In the genomic region with DNA sequence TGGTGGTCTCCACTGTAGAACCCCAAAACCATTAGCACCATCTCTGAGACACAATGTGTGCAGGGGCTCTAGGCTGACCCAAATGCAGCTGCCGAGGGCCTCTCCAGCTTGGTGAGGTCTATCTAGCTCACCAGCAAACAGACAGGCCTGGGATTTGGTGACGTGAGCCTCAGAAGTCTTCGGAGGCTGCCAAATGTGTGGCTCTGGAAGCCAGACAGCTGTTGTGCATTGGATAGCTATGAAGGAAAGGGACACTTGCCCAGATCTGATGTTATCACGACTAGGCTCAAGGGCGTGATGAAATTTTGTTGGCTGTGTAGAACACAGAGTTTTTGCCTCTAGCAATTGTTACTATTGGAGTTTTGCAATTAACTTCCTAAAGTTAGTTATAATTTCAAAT, we compare ENCODE assay signal across 11 mouse cellular contexts. TPM values are rescaled to one million over a fixed set of nuclear protein-coding genes. Genes with fewer than 3 reads are reported as not detected.
DNase-seq lines count a peak whose midpoint lies in the region; ATAC-seq and TF ChIP-seq lines count a peak whose summit lies in the region.
"Had no signal": no experiment of that assay in that cellular context is flagged by ENCODE, and none has a peak within 500 bp of the region (broad histone marks: within the 10 kb centered on the region; RNA-seq: fewer than 3 reads in every experiment).

No protein-coding gene starts in this region.

- ATAC-seq in heart, embryonic 12.5 days (ENCODE audit: insufficient number of reproducible peaks, low FRiP score): no peak
- ATAC-seq in heart, embryonic 16.5 days (replicated peaks; ENCODE audit: extremely low read depth, insufficient read depth, low FRiP score): peak; percentile 75
- ATAC-seq in lung, postnatal 0 days: peak; percentile 92
- no peak for ATAC-seq in forebrain, embryonic 13.5 days
- ATAC-seq in hindbrain, embryonic 14.5 days (ENCODE audit: low FRiP score): no peak

- TF ChIP-seq CTCF in lung, postnatal 0 days (IDR thresholded peaks at IDR 0.05): no peak

- H3K4me1 ChIP-seq in heart, embryonic 12.5 days (replicated peaks): peaks cover 4% of the 10 kb centered on the region; the same call in 1 of the 2 replicates
- peaks cover 6% of the 10 kb centered on the region for H3K4me1 ChIP-seq in heart, embryonic 16.5 days (ENCODE audit: control insufficient read depth, insufficient read depth, low read length)
- no peaks in the 10 kb centered on the region for H3K4me1 ChIP-seq in lung, postnatal 0 days (ENCODE audit: insufficient read depth, low read depth, low read length)
- no peaks in the 10 kb centered on the region for H3K4me1 ChIP-seq in forebrain, embryonic 13.5 days
- H3K4me1 ChIP-seq in hindbrain, embryonic 14.5 days (replicated peaks; ENCODE audit: control insufficient read depth, insufficient read depth, low read length): no peaks in the 10 kb centered on the region
- H3K4me1 ChIP-seq: forebrain, embryonic 10.5 days had no signal

- H3K4me2 ChIP-seq in heart, embryonic 12.5 days: no peak overlapping the region
- no peak overlapping the region for H3K4me2 ChIP-seq in heart, embryonic 16.5 days (ENCODE audit: low read depth, low read length)
- no peak overlapping the region for H3K4me2 ChIP-seq in lung, postnatal 0 days (replicated peaks; ENCODE audit: low read depth, low read length)
- H3K4me2 ChIP-seq in forebrain, embryonic 13.5 days: no peak overlapping the region
- no peak overlapping the region for H3K4me2 ChIP-seq in hindbrain, embryonic 14.5 days (replicated peaks)
- H3K4me2 ChIP-seq: limb, embryonic 12.5 days had no signal

- H3K27me3 ChIP-seq in heart, embryonic 12.5 days (replicated peaks): peaks cover 3% of the 10 kb centered on the region; the same call in 1 of the 2 replicates
- H3K27me3 ChIP-seq in heart, embryonic 16.5 days (ENCODE audit: control insufficient read depth, insufficient read depth, low read length): no peaks in the 10 kb centered on the region; the same call in 1 of the 2 replicates
- H3K27me3 ChIP-seq in lung, postnatal 0 days (replicated peaks; ENCODE audit: insufficient read depth, low read length): no peaks in the 10 kb centered on the region
- H3K27me3 ChIP-seq in forebrain, embryonic 13.5 days: no peaks in the 10 kb centered on the region
- no peaks in the 10 kb centered on the region for H3K27me3 ChIP-seq in hindbrain, embryonic 14.5 days (ENCODE audit: control insufficient read depth, insufficient read depth, low read length)
- H3K27me3 ChIP-seq: limb, embryonic 12.5 days had no signal

- DNase-seq in heart, adult 18-20 months: peak; percentile 83 to 91
- DNase-seq in NIH3T3 (ENCODE audit: low read depth): peak; percentile 47
- peak; percentile 92 for DNase-seq in lung, postnatal 0 days (ENCODE audit: low spot score)
- no peak for DNase-seq in left cerebral cortex, adult 9 months (ENCODE audit: low spot score in 2 of 2)
- DNase-seq in hindbrain, embryonic 14.5 days (ENCODE audit: low spot score): no peak

- no peaks in the 10 kb centered on the region for H3K9me3 ChIP-seq in heart, embryonic 12.5 days (replicated peaks)
- no peaks in the 10 kb centered on the region for H3K9me3 ChIP-seq in heart, embryonic 16.5 days (replicated peaks; ENCODE audit: control insufficient read depth, low read length)
- H3K9me3 ChIP-seq in lung, postnatal 0 days (ENCODE audit: low read length): no peaks in the 10 kb centered on the region
- no peaks in the 10 kb centered on the region for H3K9me3 ChIP-seq in forebrain, embryonic 13.5 days (replicated peaks)
- H3K9me3 ChIP-seq in hindbrain, embryonic 14.5 days (ENCODE audit: control insufficient read depth, low read length): no peaks in the 10 kb centered on the region
- H3K9me3 ChIP-seq: forebrain, embryonic 10.5 days; limb, embryonic 12.5 days had no signal

- 52% methylated on average over 5 of the region's 5 CpGs for WGBS in heart, embryonic 12.5 days
- WGBS in heart, embryonic 16.5 days: 35% methylated on average over 5 of the region's 5 CpGs
- 49% methylated on average over 5 of the region's 5 CpGs for WGBS in lung, postnatal 0 days
- WGBS in forebrain, embryonic 13.5 days: 86% methylated on average over 5 of the region's 5 CpGs
- WGBS in hindbrain, embryonic 14.5 days: 90% methylated on average over 5 of the region's 5 CpGs

- no peak overlapping the region for H3K4me3 ChIP-seq in heart, embryonic 12.5 days
- H3K4me3 ChIP-seq in heart, embryonic 16.5 days (ENCODE audit: low read length): no peak overlapping the region
- no peak overlapping the region for H3K4me3 ChIP-seq in lung, postnatal 0 days (ENCODE audit: low read depth, low read length)
- no peak overlapping the region for H3K4me3 ChIP-seq in forebrain, embryonic 13.5 days
- no peak overlapping the region for H3K4me3 ChIP-seq in hindbrain, embryonic 14.5 days (replicated peaks; ENCODE audit: low read length)
- H3K4me3 ChIP-seq: forebrain, embryonic 10.5 days; limb, embryonic 12.5 days had no signal

- H3K9ac ChIP-seq in heart, embryonic 12.5 days: no peak overlapping the region
- no peak overlapping the region for H3K9ac ChIP-seq in heart, embryonic 16.5 days (ENCODE audit: low read length)
- H3K9ac ChIP-seq in lung, postnatal 0 days (replicated peaks; ENCODE audit: low read depth): no peak overlapping the region
- no peak overlapping the region for H3K9ac ChIP-seq in forebrain, embryonic 13.5 days
- H3K9ac ChIP-seq in hindbrain, embryonic 14.5 days: no peak overlapping the region
- H3K9ac ChIP-seq: limb, embryonic 12.5 days had no signal

- no peaks in the 10 kb centered on the region for H3K36me3 ChIP-seq in heart, embryonic 12.5 days
- no peaks in the 10 kb centered on the region for H3K36me3 ChIP-seq in heart, embryonic 16.5 days (ENCODE audit: control insufficient read depth, insufficient read depth)
- no peaks in the 10 kb centered on the region for H3K36me3 ChIP-seq in lung, postnatal 0 days (ENCODE audit: insufficient read depth, low read length)
- no peaks in the 10 kb centered on the region for H3K36me3 ChIP-seq in forebrain, embryonic 13.5 days (ENCODE audit: poor library complexity, severe bottlenecking)
- no peaks in the 10 kb centered on the region for H3K36me3 ChIP-seq in hindbrain, embryonic 14.5 days (replicated peaks; ENCODE audit: control insufficient read depth, insufficient read depth)
- H3K36me3 ChIP-seq: forebrain, embryonic 10.5 days; limb, embryonic 12.5 days had no signal

- TF ChIP-seq EP300 in lung, postnatal 0 days (IDR thresholded peaks at IDR 0.05): peak; percentile 37

- H3K27ac ChIP-seq in heart, embryonic 12.5 days (ENCODE audit: poor library complexity, severe bottlenecking): no peak overlapping the region
- H3K27ac ChIP-seq in heart, embryonic 16.5 days (ENCODE audit: low read length): no peak overlapping the region
- H3K27ac ChIP-seq in lung, postnatal 0 days (ENCODE audit: low read length): peak overlapping the region; percentile 34
- no peak overlapping the region for H3K27ac ChIP-seq in forebrain, embryonic 13.5 days
- H3K27ac ChIP-seq in hindbrain, embryonic 14.5 days: no peak overlapping the region
- H3K27ac ChIP-seq: forebrain, embryonic 10.5 days; limb, embryonic 12.5 days had no signal

RNA-seq across cellular contexts. Expression of gene Cxcl9, which starts 4.6 kb away (rescaled TPM):
- total RNA-seq in heart, adult 18-20 months (2021): 10 to 100 TPM in 1 of 2 experiments, 1 to 10 TPM in 1; 2.1 to 10.8 TPM
- not detected in 2 replicates for polyA plus RNA-seq in heart, embryonic 12.5 days (2016; fragmentation: Nextera tagmentation; extraction: Ambion mirVana)
- polyA plus RNA-seq in heart, embryonic 16.5 days (2015; fragmentation: Nextera tagmentation; extraction: Ambion mirVana): 0.21 and 0.37 TPM in 2 replicates
- polyA plus RNA-seq in lung, postnatal 0 days (2015; fragmentation: Nextera tagmentation; extraction: Ambion mirVana): not detected in 2 replicates
- polyA plus RNA-seq in forebrain, embryonic 13.5 days (2015; fragmentation: Nextera tagmentation; extraction: Ambion mirVana): not detected in 2 replicates
- polyA plus RNA-seq in hindbrain, embryonic 14.5 days (2014; fragmentation: Nextera tagmentation; extraction: Ambion mirVana): not detected in 2 replicates
- polyA plus RNA-seq: forebrain, embryonic 10.5 days; limb, embryonic 12.5 days had no signal

RNA-seq across cellular contexts. Expression of gene Art3, which starts 8.4 kb away (rescaled TPM):
- total RNA-seq in heart, adult 18-20 months (2021): 100 to 1,000 TPM; 595 to 602 TPM
- 37.5 and 41.5 TPM in 2 replicates for polyA plus RNA-seq in heart, embryonic 12.5 days (2016; fragmentation: Nextera tagmentation; extraction: Ambion mirVana)
- polyA plus RNA-seq in heart, embryonic 16.5 days (2015; fragmentation: Nextera tagmentation; extraction: Ambion mirVana): 71.8 and 92.4 TPM in 2 replicates
- polyA plus RNA-seq in lung, postnatal 0 days (2015; fragmentation: Nextera tagmentation; extraction: Ambion mirVana): 37.0 and 46.5 TPM in 2 replicates
- 2.3 and 4.1 TPM in 2 replicates for polyA plus RNA-seq in forebrain, embryonic 13.5 days (2015; fragmentation: Nextera tagmentation; extraction: Ambion mirVana)
- 6.0 and 9.3 TPM in 2 replicates for polyA plus RNA-seq in hindbrain, embryonic 14.5 days (2014; fragmentation: Nextera tagmentation; extraction: Ambion mirVana)
- total RNA-seq: neutrophil, adult 5-6 weeks had no signal

RNA-seq across cellular contexts. Expression of gene Sdad1, which starts 13.0 kb away (rescaled TPM):
- total RNA-seq in heart, adult 18-20 months (2021): 10 to 100 TPM; 11.4 to 13.8 TPM
- polyA plus RNA-seq in heart, embryonic 12.5 days (2016; fragmentation: Nextera tagmentation; extraction: Ambion mirVana): 28.5 and 29.0 TPM in 2 replicates
- 22.0 and 22.2 TPM in 2 replicates for polyA plus RNA-seq in heart, embryonic 16.5 days (2015; fragmentation: Nextera tagmentation; extraction: Ambion mirVana)
- polyA plus RNA-seq in lung, postnatal 0 days (2015; fragmentation: Nextera tagmentation; extraction: Ambion mirVana): 14.8 and 15.0 TPM in 2 replicates
- 33.9 and 39.8 TPM in 2 replicates for polyA plus RNA-seq in forebrain, embryonic 13.5 days (2015; fragmentation: Nextera tagmentation; extraction: Ambion mirVana)
- polyA plus RNA-seq in hindbrain, embryonic 14.5 days (2014; fragmentation: Nextera tagmentation; extraction: Ambion mirVana): 28.5 and 29.3 TPM in 2 replicates

RNA-seq across cellular contexts. Expression of gene Cxcl10, which starts 25.4 kb away (rescaled TPM):
- total RNA-seq in heart, adult 18-20 months (2021): under 1 TPM in 1 of 2 experiments, not detected in 1; 0.25 TPM
- 0.30 and 0.52 TPM in 2 replicates for polyA plus RNA-seq in heart, embryonic 12.5 days (2016; fragmentation: Nextera tagmentation; extraction: Ambion mirVana)
- polyA plus RNA-seq in heart, embryonic 16.5 days (2015; fragmentation: Nextera tagmentation; extraction: Ambion mirVana): 5.5 and 16.5 TPM in 2 replicates
- polyA plus RNA-seq in lung, postnatal 0 days (2015; fragmentation: Nextera tagmentation; extraction: Ambion mirVana): 0.49 and 3.1 TPM in 2 replicates
- 0.22 TPM in 1 of 2 replicates, not detected in the other for polyA plus RNA-seq in forebrain, embryonic 13.5 days (2015; fragmentation: Nextera tagmentation; extraction: Ambion mirVana)
- 0.24 TPM in 1 of 2 replicates, not detected in the other for polyA plus RNA-seq in hindbrain, embryonic 14.5 days (2014; fragmentation: Nextera tagmentation; extraction: Ambion mirVana)
- polyA plus RNA-seq: forebrain, embryonic 10.5 days had no signal

RNA-seq across cellular contexts. Expression of gene Naaa, which starts 45.3 kb away (rescaled TPM):
- 10 to 100 TPM; 16.0 to 22.9 TPM for total RNA-seq in heart, adult 18-20 months (2021)
- 4.8 and 6.6 TPM in 2 replicates for polyA plus RNA-seq in heart, embryonic 12.5 days (2016; fragmentation: Nextera tagmentation; extraction: Ambion mirVana)
- 8.4 and 9.3 TPM in 2 replicates for polyA plus RNA-seq in heart, embryonic 16.5 days (2015; fragmentation: Nextera tagmentation; extraction: Ambion mirVana)
- 27.2 and 27.8 TPM in 2 replicates for polyA plus RNA-seq in lung, postnatal 0 days (2015; fragmentation: Nextera tagmentation; extraction: Ambion mirVana)
- polyA plus RNA-seq in forebrain, embryonic 13.5 days (2015; fragmentation: Nextera tagmentation; extraction: Ambion mirVana): 4.7 and 5.4 TPM in 2 replicates
- 22.1 and 25.1 TPM in 2 replicates for polyA plus RNA-seq in hindbrain, embryonic 14.5 days (2014; fragmentation: Nextera tagmentation; extraction: Ambion mirVana)

Comparison
In these comparisons a context has a peak if more than half of its experiments do, and no peak if none do; other contexts are left out.
1. ATAC-seq: peak in heart, embryonic 16.5 days (single experiment) and lung, postnatal 0 days (single experiment); none in heart, embryonic 12.5 days (single experiment), forebrain, embryonic 13.5 days (single experiment) and hindbrain, embryonic 14.5 days (single experiment).
2. DNase-seq: peak in heart, adult 18-20 months (2 of 2), NIH3T3 (single experiment) and lung, postnatal 0 days (single experiment); none in left cerebral cortex, adult 9 months (0 of 2) and hindbrain, embryonic 14.5 days (single experiment).